Mouse (Mus musculus) forebrain, postnatal 0 days (tissue): ENCODE data around the gene Calr3. TPM values are rescaled to one million over a fixed set of nuclear protein-coding genes. Genes with fewer than 3 reads are reported as not detected.

ENCODE experiments used
- ATAC-seq: fragments of 200-750 bp; cut with Nextera tagmentation; 2 replicates; pipeline ENCODE4 v1.8.0; 2017; ENCODE audit warnings: mild to moderate bottlenecking, moderate library complexity
- DNase-seq: peaks from one replicate; pipeline ENCODE4 v3.0.0-alpha.2; 2015
- H3K27ac ChIP-seq: fragments of 300-500 bp; sonication (generic); 2 replicates; pipeline ENCODE4 v1.5.1; 2014; ENCODE audit warnings: low read depth, mild to moderate bottlenecking, antibody characterized with exemption, low read length, moderate library complexity, mixed read lengths
- H3K27me3 ChIP-seq: fragments of 300-500 bp; sonication (generic); 2 replicates; pipeline ENCODE4 v1.6.1; 2014; ENCODE audit warnings: mild to moderate bottlenecking, low read length, mixed read lengths; ENCODE audit not compliant: insufficient read depth
- H3K36me3 ChIP-seq: fragments of 300-500 bp; sonication (generic); 2 replicates; pipeline ENCODE4 v1.6.1; 2014; ENCODE audit warnings: mild to moderate bottlenecking, moderate library complexity; ENCODE audit not compliant: insufficient read depth
- H3K4me1 ChIP-seq: fragments of 300-500 bp; sonication (generic); 2 replicates; pipeline ENCODE4 v1.6.1; 2014; ENCODE audit warnings: antibody characterized with exemption; ENCODE audit not compliant: insufficient read depth
- H3K4me2 ChIP-seq: fragments of 300-500 bp; sonication (generic); 2 replicates; pipeline ENCODE4 v1.6.1; 2014; ENCODE audit warnings: low read depth, mild to moderate bottlenecking, moderate library complexity
- H3K4me3 ChIP-seq: fragments of 300-500 bp; sonication (generic); 2 replicates; pipeline ENCODE4 v1.5.1; 2014; ENCODE audit warnings: low read depth, low read length, mixed read lengths
- H3K9ac ChIP-seq: fragments of 300-500 bp; sonication (generic); 2 replicates; pipeline ENCODE4 v1.6.1; 2014; ENCODE audit warnings: mild to moderate bottlenecking
- H3K9me3 ChIP-seq: fragments of 300-500 bp; sonication (generic); 2 replicates; pipeline ENCODE4 v1.6.1; 2016; ENCODE audit warnings: low read length
- CTCF ChIP-seq: sonication (generic); IDR thresholded peaks from 2 replicates; pipeline ENCODE4 v1.5.1; 2016; ENCODE audit warnings: antibody characterized with exemption, control low read depth, low read depth
- WGBS: fragments of 180-500 bp; shearing (Covaris S2); extraction: QIAGEN DNeasy Blood & Tissue Kit; methylation state at CpG from one replicate; pipeline ENCODE4 v1.1.7; 2014; 5-methylcytosine and 5-hydroxymethylcytosine counted together
- microRNA-seq, 2 experiments: library from miRNA; unstranded; fragments of <30 nt; microRNA quantifications; one replicate each; pipeline ENCODE4; 2016
- polyA plus RNA-seq: library from polyadenylated mRNA; unstranded; fragments of >200 nt; fragmentation: Nextera tagmentation; extraction: Ambion mirVana; gene quantifications from 2 replicates; pipeline ENCODE4 v1.2.1, GENCODE M21; 2015
- total RNA-seq: library from RNA; depleted of rRNA; stranded (reverse); fragments of >200 nt; gene quantifications from 2 replicates; pipeline ENCODE4 v1.2.3, GENCODE M21; 2014; rRNA removed

Gene Calr3
- total and polyA plus RNA-seq, 2 experiments from 2014 or later = 1.00 to 1.4 TPM

GRCm38 (mm10) chr8:72401381-72401780 lies 42.3 kb downstream of the Calr3 start:
- Histone ChIP-seq H3K9ac (no peak overlapping the region), H3K4me1 (no peaks in the 10 kb centered on the region), H3K27me3 (no peaks in the 10 kb centered on the region), H3K9me3 (no peaks in the 10 kb centered on the region), H3K36me3 (peaks cover 35% of the 10 kb centered on the region), H3K4me2 (no peak overlapping the region), H3K4me3 (no peak overlapping the region), H3K27ac (no peak overlapping the region)
- TF ChIP-seq CTCF = no peak
- ATAC-seq = no peak
- DNase-seq = no peak
- WGBS = 83% methylated on average over 1 of the region's 1 CpGs

GRCm38 (mm10) chr8:72385737-72386136 lies 57.9 kb downstream of the Calr3 start:
- Histone ChIP-seq H3K27me3 (no peaks in the 10 kb centered on the region), H3K9ac (no peak overlapping the region), H3K4me2 (no peak overlapping the region), H3K4me1 (no peaks in the 10 kb centered on the region), H3K27ac (no peak overlapping the region), H3K9me3 (no peaks in the 10 kb centered on the region), H3K36me3 (peaks cover 100% of the 10 kb centered on the region), H3K4me3 (no peak overlapping the region)
- ATAC-seq (no peak), DNase-seq (no peak)
- 97% methylated on average over 2 of the region's 2 CpGs for WGBS
- no peak for TF ChIP-seq CTCF

GRCm38 (mm10) chr8:72382395-72382794 lies 61.3 kb downstream of the Calr3 start:
- Histone ChIP-seq H3K4me2 (no peak overlapping the region), H3K4me1 (no peaks in the 10 kb centered on the region), H3K27ac (no peak overlapping the region), H3K9ac (no peak overlapping the region), H3K27me3 (no peaks in the 10 kb centered on the region), H3K9me3 (no peaks in the 10 kb centered on the region), H3K4me3 (no peak overlapping the region), H3K36me3 (peaks cover 99% of the 10 kb centered on the region)
- 56% methylated on average over 5 of the region's 5 CpGs for WGBS
- DNase-seq = no peak
- peak; percentile 64 for ATAC-seq
- peak; percentile 35; the same call in 1 of the 2 replicates for TF ChIP-seq CTCF

- ATAC-seq = no peak
- H3K9ac ChIP-seq = no peak overlapping the region
- no peaks in the 10 kb centered on the region for H3K4me1 ChIP-seq
- no peaks in the 10 kb centered on the region for H3K9me3 ChIP-seq
- WGBS = 90% methylated on average over 8 of the region's 8 CpGs
- TF ChIP-seq CTCF = no peak
- no peak overlapping the region for H3K27ac ChIP-seq
- H3K4me2 ChIP-seq = no peak overlapping the region
- no peaks in the 10 kb centered on the region for H3K27me3 ChIP-seq
- DNase-seq = no peak
- H3K4me3 ChIP-seq = no peak overlapping the region
- peaks cover 99% of the 10 kb centered on the region for H3K36me3 ChIP-seq
Observed at GRCm38 (mm10) chr8:72380656-72381055, 63.0 kb downstream of the Calr3 start.

GRCm38 (mm10) chr8:72376900-72377299 lies 66.8 kb downstream of the Calr3 start:
- H3K9ac ChIP-seq = no peak overlapping the region
- 93% methylated on average over 2 of the region's 2 CpGs for WGBS

GRCm38 (mm10) chr8:72376309-72376708 lies 67.4 kb downstream of the Calr3 start:
- no peaks in the 10 kb centered on the region for H3K9me3 ChIP-seq
- H3K27ac ChIP-seq = no peak overlapping the region
- H3K9ac ChIP-seq = no peak overlapping the region
- no peaks in the 10 kb centered on the region for H3K27me3 ChIP-seq
- TF ChIP-seq CTCF = no peak
- H3K4me3 ChIP-seq = no peak overlapping the region
- WGBS = 97% methylated on average over 4 of the region's 5 CpGs
- no peak overlapping the region for H3K4me2 ChIP-seq
- no peak for DNase-seq
- ATAC-seq = no peak
- peaks cover 96% of the 10 kb centered on the region for H3K36me3 ChIP-seq
- no peaks in the 10 kb centered on the region for H3K4me1 ChIP-seq

More at GRCm38 (mm10) chr8:72376900-72377299, 66.8 kb downstream of the Calr3 start:
- TF ChIP-seq CTCF = no peak
- ATAC-seq = no peak
- Histone ChIP-seq H3K27ac (no peak overlapping the region), H3K27me3 (no peaks in the 10 kb centered on the region), H3K4me3 (no peak overlapping the region), H3K36me3 (peaks cover 96% of the 10 kb centered on the region), H3K4me2 (no peak overlapping the region), H3K4me1 (no peaks in the 10 kb centered on the region), H3K9me3 (no peaks in the 10 kb centered on the region)
- no peak for DNase-seq

- Histone ChIP-seq H3K27me3 (no peaks in the 10 kb centered on the region), H3K4me1 (no peaks in the 10 kb centered on the region), H3K4me3 (no peak overlapping the region), H3K9ac (no peak overlapping the region), H3K9me3 (no peaks in the 10 kb centered on the region), H3K4me2 (no peak overlapping the region), H3K27ac (no peak overlapping the region), H3K36me3 (peaks cover 96% of the 10 kb centered on the region)
- DNase-seq (no peak), ATAC-seq (no peak)
- 92% methylated on average over 5 of the region's 5 CpGs for WGBS
- no peak for TF ChIP-seq CTCF
Observed at GRCm38 (mm10) chr8:72375161-72375560, 68.5 kb downstream of the Calr3 start.

Small RNA genes within 50 kb of the gene (microRNA-seq; reads per million reads assigned to microRNA genes)
- 1.9 to 2.3 reads per million in 2 experiments for gene Mir7068

Other genes with a start within 250 kb of the Calr3 start
- gene Cib3, start 231.0 kb downstream of the Calr3 start, total RNA-seq = 0.10 TPM in 1 of 2 replicates, not detected in the other
- gene Cib3, start 231.0 kb downstream of the Calr3 start, polyA plus RNA-seq = not detected in 2 replicates
- not detected in 2 replicates for gene Gm11034, start 230.2 kb downstream of the Calr3 start, total RNA-seq
- not detected in 2 replicates for gene Gm11034, start 230.2 kb downstream of the Calr3 start, polyA plus RNA-seq
- gene Fam32a, start 224.1 kb downstream of the Calr3 start, total RNA-seq = 132 and 147 TPM in 2 replicates
- gene Fam32a, start 224.1 kb downstream of the Calr3 start, polyA plus RNA-seq = 107 and 108 TPM in 2 replicates
- 74.8 and 76.2 TPM in 2 replicates for gene Ap1m1, start 203.9 kb downstream of the Calr3 start, total RNA-seq
- 225 and 243 TPM in 2 replicates for gene Ap1m1, start 203.9 kb downstream of the Calr3 start, polyA plus RNA-seq
- gene Gm10282, start 138.6 kb downstream of the Calr3 start, total RNA-seq = 4.5 and 4.7 TPM in 2 replicates
- gene Gm10282, start 138.6 kb downstream of the Calr3 start, polyA plus RNA-seq = 14.9 and 15.4 TPM in 2 replicates
- 3.8 and 4.0 TPM in 2 replicates for gene Klf2, start 124.8 kb downstream of the Calr3 start, total RNA-seq
- gene Klf2, start 124.8 kb downstream of the Calr3 start, polyA plus RNA-seq = 9.5 and 10.1 TPM in 2 replicates
- gene Eps15l1, start 22.4 kb downstream of the Calr3 start, total RNA-seq = 61.6 and 62.9 TPM in 2 replicates
- gene Eps15l1, start 22.4 kb downstream of the Calr3 start, polyA plus RNA-seq = 44.2 and 48.8 TPM in 2 replicates
- gene 1700030K09Rik, start within 50 bp of the Calr3 start, total RNA-seq = 12.5 and 13.7 TPM in 2 replicates
- gene 1700030K09Rik, start within 50 bp of the Calr3 start, polyA plus RNA-seq = 15.5 and 16.1 TPM in 2 replicates
- 21.2 and 29.8 TPM in 2 replicates for gene Cherp, start 31.4 kb upstream of the Calr3 start, total RNA-seq
- 36.8 and 43.7 TPM in 2 replicates for gene Cherp, start 31.4 kb upstream of the Calr3 start, polyA plus RNA-seq
- gene Slc35e1, start 48.7 kb upstream of the Calr3 start, total RNA-seq = 47.1 and 55.1 TPM in 2 replicates
- gene Slc35e1, start 48.7 kb upstream of the Calr3 start, polyA plus RNA-seq = 8.8 and 12.2 TPM in 2 replicates
- 10.9 and 14.2 TPM in 2 replicates for gene Med26, start 104.4 kb upstream of the Calr3 start, total RNA-seq
- gene Med26, start 104.4 kb upstream of the Calr3 start, polyA plus RNA-seq = 17.7 and 18.6 TPM in 2 replicates
- gene Smim7, start 127.2 kb upstream of the Calr3 start, total RNA-seq = 115 and 117 TPM in 2 replicates
- 151 and 163 TPM in 2 replicates for gene Smim7, start 127.2 kb upstream of the Calr3 start, polyA plus RNA-seq
- 40.2 and 46.0 TPM in 2 replicates for gene Tmem38a, start 128.2 kb upstream of the Calr3 start, total RNA-seq
- gene Tmem38a, start 128.2 kb upstream of the Calr3 start, polyA plus RNA-seq = 26.3 and 37.8 TPM in 2 replicates
- 24.4 and 25.5 TPM in 2 replicates for gene Nwd1, start 202.8 kb upstream of the Calr3 start, total RNA-seq
- gene Nwd1, start 202.8 kb upstream of the Calr3 start, polyA plus RNA-seq = 1.1 and 1.9 TPM in 2 replicates